Mouse (Mus musculus) neural tube, embryonic 11.5 days (tissue): ENCODE measurements around the gene Rufy3. TPM values are rescaled to one million over a fixed set of nuclear protein-coding genes. Genes with fewer than 3 reads are reported as not detected.

Experiments used
- ATAC-seq: fragments of 200-750 bp; cut with Nextera tagmentation; 2 replicates; pipeline ENCODE4 v1.8.0; 2017; ENCODE audit warnings: moderate number of reproducible peaks, mild to moderate bottlenecking, moderate TSS enrichment, moderate library complexity; ENCODE audit not compliant: insufficient read depth, low FRiP score, low TSS enrichment
- DNase-seq: peaks from one replicate; pipeline ENCODE4 v3.0.0-alpha.2; 2015; ENCODE audit warnings: low spot score
- H3K27ac ChIP-seq: fragments of 300-500 bp; sonication (generic); 2 replicates; pipeline ENCODE4 v1.5.1; 2014; ENCODE audit warnings: low read depth, mild to moderate bottlenecking, low read length
- H3K27me3 ChIP-seq: fragments of 300-500 bp; sonication (generic); 2 replicates; pipeline ENCODE4 v1.6.1; 2014; ENCODE audit warnings: mild to moderate bottlenecking, low read length, mixed read lengths; ENCODE audit not compliant: control insufficient read depth, insufficient read depth
- H3K36me3 ChIP-seq: fragments of 300-500 bp; sonication (generic); 2 replicates; pipeline ENCODE4 v1.6.1; 2014; ENCODE audit warnings: mild to moderate bottlenecking, low read length, moderate library complexity, mixed read lengths; ENCODE audit not compliant: control insufficient read depth, insufficient read depth
- H3K4me1 ChIP-seq: fragments of 300-500 bp; sonication (generic); 2 replicates; pipeline ENCODE4 v1.6.1; 2014; ENCODE audit warnings: low read length, mixed read lengths; ENCODE audit not compliant: control insufficient read depth, insufficient read depth
- H3K4me2 ChIP-seq: fragments of 300-500 bp; sonication (generic); 2 replicates; pipeline ENCODE4 v1.6.1; 2014; ENCODE audit warnings: low read depth, mild to moderate bottlenecking, moderate library complexity
- H3K4me3 ChIP-seq: fragments of 300-500 bp; sonication (generic); 2 replicates; pipeline ENCODE4 v1.5.1; 2014; ENCODE audit warnings: low read depth, low read length
- H3K9ac ChIP-seq: fragments of 300-500 bp; sonication (generic); 2 replicates; pipeline ENCODE4 v1.6.1; 2014; ENCODE audit warnings: mild to moderate bottlenecking, low read length
- H3K9me3 ChIP-seq: fragments of 300-500 bp; sonication (generic); 2 replicates; pipeline ENCODE4 v1.6.1; 2016; ENCODE audit warnings: low read length; ENCODE audit not compliant: control insufficient read depth
- WGBS: fragments of 180-500 bp; shearing (Covaris S2); extraction: QIAGEN DNeasy Blood & Tissue Kit; methylation state at CpG from one replicate; pipeline ENCODE4 v1.1.7; 2014; 5-methylcytosine and 5-hydroxymethylcytosine counted together
- polyA plus RNA-seq: library from polyadenylated mRNA; unstranded; fragments of >200 nt; fragmentation: Nextera tagmentation; extraction: Ambion mirVana; gene quantifications from 2 replicates; pipeline ENCODE4 v1.2.1, GENCODE M21; 2014

Rufy3 gene
- polyA plus RNA-seq, 1 experiment from 2014 or later, result 134 TPM

- DNase-seq (no peak), ATAC-seq (no peak)
- H3K9me3 ChIP-seq, result no peaks in the 10 kb centered on the region
- H3K9ac ChIP-seq, result peak overlapping the region; percentile 22; the same call in 1 of the 2 replicates
- peaks cover 22% of the 10 kb centered on the region for H3K4me1 ChIP-seq
- 0 out of 2 replicates have a peak overlapping the region, but pooled peaks have one; percentile 27 for H3K27ac ChIP-seq
- peak overlapping the region; percentile 45 for H3K4me2 ChIP-seq
- peak overlapping the region; percentile 48 for H3K4me3 ChIP-seq
- H3K36me3 ChIP-seq, result no peaks in the 10 kb centered on the region
- 69% methylated on average over 7 of the region's 7 CpGs for WGBS
- H3K27me3 ChIP-seq, result no peaks in the 10 kb centered on the region
Observed at GRCm38 (mm10) chr5:88586407-88587174, 21.8 kb downstream of the Rufy3 start.

- Histone ChIP-seq H3K27ac (no peak overlapping the region), H3K27me3 (no peaks in the 10 kb centered on the region)
- no peak for DNase-seq
Observed at GRCm38 (mm10) chr5:88587211-88587934, 22.5 kb downstream of the Rufy3 start.

DNA sequence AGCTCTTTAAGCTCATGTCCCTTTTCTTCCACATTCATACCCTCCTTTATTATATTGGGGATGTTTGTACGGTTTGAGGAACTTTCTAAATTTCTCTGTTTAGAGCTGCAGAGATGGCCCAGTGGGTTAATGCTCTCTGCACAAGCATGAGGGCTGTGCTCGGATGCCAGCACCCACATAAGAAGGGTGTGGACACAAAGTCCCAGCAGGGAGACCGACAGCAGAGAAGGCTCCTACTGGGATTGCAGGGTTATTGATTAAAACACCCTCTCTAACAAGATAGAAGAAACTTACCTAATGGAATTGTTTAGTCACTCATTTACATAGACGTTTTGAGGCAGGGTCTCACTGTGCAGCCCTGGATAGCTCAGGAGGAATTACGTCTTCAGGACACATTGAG is 23.6 kb downstream of the Rufy3 start:
- Histone ChIP-seq H3K9me3 (no peaks in the 10 kb centered on the region), H3K27me3 (no peaks in the 10 kb centered on the region), H3K4me2 (no peak overlapping the region), H3K4me1 (peaks cover 22% of the 10 kb centered on the region), H3K4me3 (no peak overlapping the region), H3K9ac (no peak overlapping the region), H3K36me3 (no peaks in the 10 kb centered on the region), H3K27ac (no peak overlapping the region)
- WGBS, result 52% methylated on average over 5 of the region's 5 CpGs
- ATAC-seq, result no peak
- DNase-seq, result no peak

More at GRCm38 (mm10) chr5:88587211-88587934, 22.5 kb downstream of the Rufy3 start:
- Histone ChIP-seq H3K4me3 (0 out of 2 replicates have a peak overlapping the region, but pooled peaks have one; percentile 0), H3K4me1 (peaks cover 22% of the 10 kb centered on the region), H3K9me3 (no peaks in the 10 kb centered on the region), H3K9ac (no peak overlapping the region), H3K36me3 (no peaks in the 10 kb centered on the region), H3K4me2 (peak overlapping the region; percentile 45)
- peak; percentile 26; the same call in 1 of the 2 replicates for ATAC-seq
- WGBS, result 34% methylated on average over 13 of the region's 13 CpGs

GRCm38 (mm10) chr5:88593421-88594172 is 28.8 kb downstream of the Rufy3 start:
- ATAC-seq (no peak), DNase-seq (no peak)
- Histone ChIP-seq H3K36me3 (no peaks in the 10 kb centered on the region), H3K27ac (no peak overlapping the region), H3K4me2 (no peak overlapping the region), H3K27me3 (no peaks in the 10 kb centered on the region), H3K4me1 (no peaks in the 10 kb centered on the region), H3K4me3 (no peak overlapping the region), H3K9me3 (no peaks in the 10 kb centered on the region), H3K9ac (no peak overlapping the region)
- WGBS, result 94% methylated on average over 13 of the region's 13 CpGs

DNA sequence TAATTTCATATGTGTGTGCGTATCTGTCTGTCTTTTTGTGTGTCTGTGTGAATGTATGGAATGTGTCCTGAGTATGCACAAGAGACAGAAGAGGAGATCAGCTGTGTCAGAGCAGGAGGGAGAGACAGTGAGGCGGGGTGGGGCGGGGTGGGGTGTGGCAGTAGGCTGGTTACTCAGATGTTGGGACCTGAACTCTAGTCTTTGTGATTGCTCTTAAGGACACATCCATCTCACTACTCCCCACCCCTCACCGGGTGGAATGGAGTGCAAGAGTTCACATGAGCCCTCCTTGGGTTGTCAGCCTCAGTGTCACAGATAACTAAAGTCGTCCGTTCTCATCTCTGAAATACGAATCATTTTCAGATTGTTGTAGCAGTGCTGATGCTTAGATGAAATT is 29.3 kb downstream of the Rufy3 start:
- 86% methylated on average over 7 of the region's 7 CpGs for WGBS
- no peaks in the 10 kb centered on the region for H3K9me3 ChIP-seq
- H3K4me2 ChIP-seq, result no peak overlapping the region
- H3K4me3 ChIP-seq, result no peak overlapping the region
- H3K9ac ChIP-seq, result no peak overlapping the region
- no peaks in the 10 kb centered on the region for H3K4me1 ChIP-seq
- H3K27ac ChIP-seq, result no peak overlapping the region
- DNase-seq, result no peak
- ATAC-seq, result no peak
- H3K27me3 ChIP-seq, result no peaks in the 10 kb centered on the region
- no peaks in the 10 kb centered on the region for H3K36me3 ChIP-seq

DNA sequence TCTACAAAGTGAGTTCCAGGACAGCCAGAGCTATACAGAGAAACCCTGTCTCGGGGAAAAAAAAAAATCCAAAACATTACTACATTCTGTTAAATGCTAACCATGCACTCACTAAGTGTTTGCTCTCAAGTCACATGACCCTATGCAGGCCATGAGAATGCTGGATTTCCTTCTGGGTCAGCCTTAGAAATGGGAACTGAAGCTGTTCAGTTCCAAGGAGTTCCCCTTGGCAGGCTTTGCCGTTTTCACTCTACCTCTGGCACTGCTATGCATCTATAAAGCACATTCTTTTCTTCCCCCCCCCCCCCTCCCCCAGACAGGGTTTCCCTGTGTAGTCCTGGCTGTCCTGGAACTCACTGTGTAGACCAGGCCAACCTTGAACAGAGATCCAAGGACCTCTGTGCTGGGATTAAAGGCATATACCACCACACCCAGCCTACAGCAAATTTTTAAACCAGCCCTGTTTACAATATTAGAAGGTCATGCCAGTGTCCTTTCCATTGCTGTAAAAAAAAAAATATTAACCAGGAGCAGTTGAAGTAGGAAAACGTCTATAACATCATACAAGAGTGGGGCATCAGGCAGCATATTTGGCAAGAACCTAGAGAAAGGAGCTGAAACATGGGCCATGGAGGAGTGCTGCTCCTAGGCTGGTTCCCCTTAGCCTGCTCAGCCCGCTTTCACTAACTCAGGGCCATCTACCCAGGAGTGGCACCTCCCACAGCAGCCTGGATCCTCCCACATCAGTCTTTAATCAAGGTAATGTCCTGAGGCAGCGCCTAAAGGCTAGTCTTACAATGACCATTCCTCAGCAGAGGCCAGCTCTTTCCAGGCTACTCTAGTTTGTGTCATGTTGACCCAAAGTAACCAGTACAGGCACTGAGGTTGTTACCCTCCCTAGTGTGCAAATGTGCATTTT is 31.0 kb downstream of the Rufy3 start:
- no peak overlapping the region for H3K9ac ChIP-seq
- no peaks in the 10 kb centered on the region for H3K36me3 ChIP-seq
- H3K4me2 ChIP-seq, result no peak overlapping the region
- H3K4me3 ChIP-seq, result no peak overlapping the region
- H3K27me3 ChIP-seq, result no peaks in the 10 kb centered on the region
- H3K9me3 ChIP-seq, result no peaks in the 10 kb centered on the region
- WGBS, result 82% methylated on average over 5 of the region's 5 CpGs
- no peaks in the 10 kb centered on the region for H3K4me1 ChIP-seq
- DNase-seq, result no peak
- ATAC-seq, result no peak
- no peak overlapping the region for H3K27ac ChIP-seq

DNA sequence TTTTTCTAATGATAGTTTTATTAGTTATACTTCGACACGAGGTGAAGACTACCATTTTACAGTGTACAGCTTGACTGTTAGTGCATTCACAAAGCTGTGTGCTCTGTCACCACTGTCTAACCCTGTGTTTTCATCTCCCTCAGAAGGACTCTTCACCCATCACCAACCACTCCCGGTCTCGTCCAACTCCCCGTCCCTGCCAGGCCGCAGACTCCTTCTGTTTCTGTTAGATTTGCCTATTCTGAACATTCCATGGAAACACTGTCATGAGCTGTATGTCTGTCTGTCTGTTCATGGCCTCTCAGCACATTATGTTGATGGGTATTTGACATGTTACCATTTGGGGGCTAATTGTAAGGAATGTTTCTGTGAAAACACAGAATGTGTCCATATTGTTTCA is 34.1 kb downstream of the Rufy3 start:
- ATAC-seq, result no peak
- H3K9ac ChIP-seq, result no peak overlapping the region
- no peak overlapping the region for H3K27ac ChIP-seq
- no peak for DNase-seq
- no peaks in the 10 kb centered on the region for H3K36me3 ChIP-seq
- H3K27me3 ChIP-seq, result no peaks in the 10 kb centered on the region
- H3K9me3 ChIP-seq, result no peaks in the 10 kb centered on the region
- no peak overlapping the region for H3K4me2 ChIP-seq
- H3K4me1 ChIP-seq, result no peaks in the 10 kb centered on the region
- no peak overlapping the region for H3K4me3 ChIP-seq
- 91% methylated on average over 6 of the region's 6 CpGs for WGBS

GRCm38 (mm10) chr5:88602030-88602429 is 37.2 kb downstream of the Rufy3 start:
- H3K9me3 ChIP-seq, result no peaks in the 10 kb centered on the region
- H3K4me3 ChIP-seq, result no peak overlapping the region
- 75% methylated on average over 2 of the region's 2 CpGs for WGBS
- no peak for DNase-seq
- H3K27ac ChIP-seq, result no peak overlapping the region
- H3K36me3 ChIP-seq, result no peaks in the 10 kb centered on the region
- H3K9ac ChIP-seq, result no peak overlapping the region
- no peak for ATAC-seq
- H3K4me2 ChIP-seq, result no peak overlapping the region
- no peaks in the 10 kb centered on the region for H3K27me3 ChIP-seq
- H3K4me1 ChIP-seq, result no peaks in the 10 kb centered on the region
